Mouse (Mus musculus) heart, adult 10 weeks (tissue): ENCODE measurements around the gene Nudt3. TPM values are rescaled to one million over a fixed set of nuclear protein-coding genes. Genes with fewer than 3 reads are reported as not detected.

Experiments
- polyA plus RNA-seq: library from polyadenylated mRNA; stranded (reverse); fragments of 350-450 nt; fragmentation: Illumina TruSeq; extraction: RNeasy Lipid Tissue Mini Kit (QIAGEN cat#74804); gene quantifications from one replicate; pipeline ENCODE4 v1.2.3, GENCODE M21; 2014; ENCODE audit warnings: low read depth, low replicate concordance

The Nudt3 gene
- polyA plus RNA-seq: 245 TPM

DNA sequence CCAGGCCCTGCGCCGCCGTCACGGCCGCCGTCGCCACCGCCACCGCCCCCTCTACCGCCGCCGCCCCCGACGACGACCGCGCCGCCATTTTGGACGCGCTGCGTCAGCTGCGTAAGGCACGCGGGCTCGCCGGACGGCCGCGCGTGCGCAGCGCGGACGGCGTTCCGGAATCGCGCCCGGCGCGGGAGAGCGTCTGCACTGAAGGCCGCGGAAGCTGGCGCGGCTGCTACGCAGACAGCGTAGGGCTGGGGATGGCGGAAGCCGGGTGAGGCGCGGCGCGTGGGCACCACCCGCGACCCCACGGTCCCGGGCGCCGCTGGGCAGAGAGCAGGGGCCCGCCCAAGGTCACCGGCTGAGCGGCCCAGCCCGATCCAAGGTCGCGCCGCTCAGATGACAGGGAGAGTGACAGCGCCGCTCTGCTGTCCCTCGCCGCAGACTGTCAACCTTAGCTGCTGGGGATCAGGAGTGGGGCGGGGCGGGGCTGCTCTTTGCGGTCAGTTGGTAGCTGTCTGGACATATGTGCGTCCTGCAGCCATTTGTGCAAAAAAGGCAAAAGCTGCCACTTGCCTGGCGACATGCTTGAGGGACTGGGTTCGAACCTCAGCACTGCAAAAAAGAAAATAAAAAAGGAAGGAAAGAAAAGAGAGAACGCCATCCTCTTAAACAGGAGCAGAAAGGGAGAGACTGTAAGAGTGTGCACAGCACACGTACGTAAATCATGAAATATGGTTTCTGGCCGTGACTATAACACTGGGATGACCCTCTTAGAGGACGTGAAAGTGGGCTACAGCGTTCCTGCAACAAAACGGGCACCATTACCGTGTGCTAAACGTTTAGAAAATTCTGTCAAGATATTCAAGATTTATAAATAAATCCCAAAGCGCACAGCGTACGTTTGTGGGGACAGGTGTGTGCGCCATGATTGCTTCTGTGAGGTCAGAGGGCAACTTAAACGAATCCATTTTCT is at the start of gene Nudt3:
Gene Nudt3, minus strand, starts transcription at position 136 of the 967 bp plus-strand sequence.

DNA sequence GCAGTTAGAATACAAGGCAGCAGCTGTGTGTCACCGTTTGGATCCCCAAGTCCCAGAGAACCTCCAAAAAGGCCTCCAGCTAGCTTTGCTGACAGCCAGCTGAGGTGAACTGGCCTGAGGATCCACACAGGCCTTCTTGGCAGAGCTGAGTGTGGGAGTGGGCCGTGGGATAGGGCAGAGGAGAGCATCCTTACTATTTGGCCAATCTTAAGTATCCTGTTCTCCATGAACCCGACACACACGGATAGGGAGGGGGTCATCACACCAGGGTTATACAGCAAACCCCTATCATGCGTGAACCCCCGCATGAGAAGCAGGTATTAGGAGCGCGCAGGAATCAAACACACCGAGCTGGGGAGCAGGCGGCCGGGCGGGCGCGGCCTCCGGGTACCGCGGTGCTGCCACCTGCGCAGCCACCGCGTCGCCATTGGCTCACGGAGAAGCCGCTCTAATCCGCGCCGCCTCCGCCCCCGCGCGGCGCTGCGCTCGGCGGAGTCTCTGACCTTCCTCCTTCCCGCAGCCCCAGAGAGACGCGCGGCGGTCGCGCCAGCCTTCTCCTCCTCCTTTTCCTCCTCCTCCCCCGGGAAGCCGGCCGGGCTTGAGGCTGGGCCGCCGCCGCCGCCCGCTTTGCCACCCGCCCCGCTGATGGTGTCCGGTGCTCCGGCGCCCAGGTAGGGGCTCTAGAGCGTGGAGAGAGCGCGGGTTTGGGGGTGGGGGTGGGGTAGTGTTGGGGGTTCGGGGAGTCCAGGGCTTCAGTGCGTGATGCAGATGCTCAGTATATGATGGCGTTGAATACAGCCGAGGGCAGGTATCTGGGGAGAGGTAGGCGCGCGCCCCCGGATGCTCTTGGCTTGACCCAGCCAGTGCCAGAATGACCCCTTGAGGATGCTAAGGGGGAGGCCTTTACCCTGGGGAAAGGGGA is 32.1 kb upstream of the Nudt3 start, which contains the start of gene Pacsin1:
Gene Pacsin1, plus strand, starts transcription at position 421 of the 922 bp plus-strand sequence.

DNA sequence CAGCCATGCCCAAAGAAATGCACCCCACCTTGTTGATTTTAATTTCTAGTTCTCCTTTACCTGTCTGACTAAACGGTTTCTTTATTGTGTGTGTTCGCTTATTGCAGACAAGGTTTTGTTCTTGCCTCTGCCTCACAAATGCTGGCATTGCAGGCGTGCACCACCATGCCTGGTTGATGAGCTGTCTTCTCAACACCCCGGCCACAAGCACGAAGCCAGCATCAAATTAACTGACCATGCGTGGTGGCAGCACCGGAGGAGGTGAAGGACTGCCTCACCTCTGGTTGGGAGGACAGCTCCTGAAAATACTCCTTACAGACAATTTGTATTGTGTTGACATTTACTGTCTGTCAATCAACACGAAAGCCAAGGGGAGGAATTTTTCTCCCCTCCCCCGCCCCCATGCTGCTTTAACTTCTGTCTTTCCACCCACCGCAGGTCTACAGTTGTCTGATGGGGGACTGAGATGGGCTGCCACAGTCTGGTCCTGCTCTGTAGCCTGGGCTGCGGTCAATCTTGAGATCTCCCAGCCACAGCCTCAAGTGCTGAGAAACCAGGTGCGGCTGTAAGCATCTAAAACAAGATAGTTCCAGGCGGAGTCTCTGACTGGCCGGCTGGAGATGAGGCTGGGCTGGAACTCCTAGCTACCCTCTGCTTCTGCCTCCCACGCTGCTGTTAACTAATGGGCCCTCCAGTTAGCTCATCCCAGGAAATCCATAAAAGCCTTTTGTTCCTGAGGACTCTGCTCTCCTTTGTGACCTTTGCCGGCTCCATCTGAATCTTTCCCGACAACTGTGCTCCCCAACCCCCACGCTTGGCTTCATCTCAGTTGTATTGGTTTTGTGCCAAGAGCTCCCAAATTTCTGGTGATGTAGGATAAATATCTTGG is 13.1 kb upstream of the Nudt3 start, which contains the start of gene Rps10:
Gene Rps10, minus strand, starts transcription at position 538 of the 889 bp plus-strand sequence.

DNA sequence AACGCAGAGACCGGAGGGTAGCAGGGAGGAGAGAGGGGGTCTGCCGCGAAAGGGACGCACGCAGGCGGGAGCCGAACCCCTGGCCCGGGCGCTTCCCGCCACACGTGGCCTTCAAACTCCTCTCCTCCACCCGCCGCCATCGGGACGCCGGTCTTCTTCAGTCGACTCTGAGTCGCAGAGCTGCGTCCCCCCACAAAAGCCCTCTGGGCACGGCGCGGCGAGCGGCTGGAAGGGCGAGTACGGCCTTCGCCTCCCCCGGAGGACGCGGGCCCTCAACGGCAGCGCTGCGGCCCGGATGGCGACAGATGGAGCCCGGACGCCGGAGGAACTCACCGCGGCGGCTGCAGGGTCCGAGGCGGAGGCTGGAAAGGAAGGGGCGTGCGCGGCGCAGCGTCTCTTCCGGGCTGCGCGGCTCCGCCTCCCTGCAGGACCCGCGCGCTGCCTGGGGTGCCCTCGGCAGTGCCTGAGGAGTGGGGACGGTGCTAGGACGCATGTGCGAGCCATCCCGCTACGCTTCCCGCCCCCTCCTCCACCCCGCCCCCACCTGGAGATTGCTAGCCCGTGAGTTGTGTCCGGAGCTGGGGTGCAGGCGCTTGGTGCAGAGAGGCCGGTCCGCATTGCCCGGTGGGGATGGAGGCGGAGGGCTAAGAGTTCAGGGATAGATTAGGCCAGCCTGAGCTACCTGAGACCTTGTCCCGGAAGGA is 11.7 kb upstream of the Nudt3 start, which contains the start of gene RPS10-NUDT3:
Gene RPS10-NUDT3, minus strand, starts transcription at position 352 of the 704 bp plus-strand sequence.

GRCm38 (mm10) chr17:27565163-27565941 is 57.9 kb downstream of the Nudt3 start, which contains the start of gene AI413582:
TSS of gene AI413582 (minus strand) at chr17:27565756.

DNA sequence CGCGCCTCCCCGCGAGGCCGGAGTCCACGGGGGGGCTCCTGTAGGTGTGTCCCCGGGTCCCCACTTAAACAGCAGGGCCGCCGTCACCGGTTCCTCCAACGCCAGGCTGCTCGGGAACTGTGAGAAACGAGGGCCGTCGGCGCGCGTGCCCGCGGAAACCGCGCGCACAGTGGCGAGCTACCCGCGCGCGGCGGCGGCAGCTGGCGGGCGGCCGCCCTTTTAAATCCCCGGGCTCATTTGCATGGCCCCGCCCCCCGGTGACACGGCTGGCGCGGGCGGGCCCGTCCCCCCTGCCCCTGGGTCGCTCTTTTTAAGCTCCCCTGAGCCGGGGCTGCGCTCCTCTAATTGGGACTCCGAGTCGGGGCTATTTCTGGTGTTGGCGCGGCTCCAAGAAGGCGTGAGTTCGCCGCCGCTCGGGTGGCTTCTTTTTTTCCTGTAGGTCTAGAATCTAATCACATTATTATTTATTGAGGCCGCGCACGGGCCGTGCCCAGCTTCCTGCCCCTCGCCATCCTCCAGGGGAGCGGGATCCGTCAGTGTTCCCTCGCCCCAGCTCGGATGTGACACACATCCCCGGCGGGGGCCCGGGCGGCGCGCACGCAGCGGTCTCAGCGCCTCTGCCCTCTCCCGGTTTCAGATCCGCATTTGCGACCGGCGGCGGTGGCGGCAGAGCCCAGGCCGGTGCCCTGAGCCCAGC is 66.8 kb downstream of the Nudt3 start, which contains the start of gene Hmga1:
Gene Hmga1, plus strand, starts transcription at position 183 of the 697 bp plus-strand sequence.

Other genes with a start within 250 kb of the Nudt3 start
- gene Grm4, start 102.1 kb downstream of the Nudt3 start, polyA plus RNA-seq: not detected
- 69.8 TPM for gene Hmga1, start 67.0 kb downstream of the Nudt3 start, polyA plus RNA-seq
- gene AI413582, start 57.7 kb downstream of the Nudt3 start, polyA plus RNA-seq: 13.9 TPM
- gene RPS10-NUDT3, start 11.7 kb upstream of the Nudt3 start, polyA plus RNA-seq: not detected
- 841 TPM for gene Rps10, start 13.2 kb upstream of the Nudt3 start, polyA plus RNA-seq
- gene Pacsin1, start 32.0 kb upstream of the Nudt3 start, polyA plus RNA-seq: 0.39 TPM
- not detected for gene Spdef, start 105.5 kb upstream of the Nudt3 start, polyA plus RNA-seq
- 117 TPM for gene D17Wsu92e, start 197.2 kb upstream of the Nudt3 start, polyA plus RNA-seq
- 60.5 TPM for gene Snrpc, start 214.7 kb upstream of the Nudt3 start, polyA plus RNA-seq
- 7.2 TPM for gene Uhrf1bp1, start 232.9 kb upstream of the Nudt3 start, polyA plus RNA-seq